Comparison of ENCODE assay signal across 8 mouse cellular contexts in the genomic region with DNA sequence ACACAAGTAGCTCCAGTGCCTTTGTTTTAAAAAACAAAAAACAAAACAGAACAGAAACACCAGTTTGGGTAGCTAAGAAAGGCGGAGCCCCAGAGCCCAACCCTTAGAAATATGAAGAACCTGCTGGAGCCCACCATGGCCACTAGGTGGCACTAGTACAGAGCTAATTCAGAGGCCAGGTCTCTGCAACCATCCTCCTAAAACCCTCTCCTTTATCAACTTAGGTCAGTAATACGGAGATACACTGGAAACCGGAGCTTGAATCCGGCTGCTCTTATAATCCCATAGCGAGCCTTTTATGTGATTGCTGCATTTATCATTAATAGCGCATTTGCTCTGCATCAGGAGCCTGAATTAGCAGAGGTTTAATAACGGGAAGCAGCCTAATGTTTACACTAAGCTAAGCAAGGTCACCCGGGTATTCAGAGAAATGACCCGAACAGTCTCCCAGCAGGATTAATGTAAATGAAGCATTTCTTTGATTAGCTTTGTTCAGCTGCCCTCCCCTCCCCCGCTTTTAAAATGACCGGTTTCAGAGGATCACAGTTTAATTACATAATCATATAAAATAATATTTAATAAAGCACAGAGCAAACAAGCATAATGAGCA. TPM values are rescaled to one million over a fixed set of nuclear protein-coding genes. Genes with fewer than 3 reads are reported as not detected.
A peak's percentile ranks its signal among the peaks of the same experiment; 100 is the strongest.
DNase-seq lines count a peak whose midpoint lies in the region; ATAC-seq and TF ChIP-seq lines count a peak whose summit lies in the region.

No protein-coding gene starts in this region.

- no peaks in the 10 kb centered on the region for H3K36me3 ChIP-seq in G1E (replicated peaks)
- no peaks in the 10 kb centered on the region for H3K36me3 ChIP-seq in forebrain, embryonic 15.5 days
- no peaks in the 10 kb centered on the region for H3K36me3 ChIP-seq in liver, embryonic 16.5 days (ENCODE audit: control insufficient read depth, insufficient read depth)
- H3K36me3 ChIP-seq in neural tube, embryonic 12.5 days, result no peaks in the 10 kb centered on the region
- H3K36me3 ChIP-seq in testis, adult 2 months (ENCODE audit: control insufficient read depth, insufficient read depth, low read length), result no peaks in the 10 kb centered on the region

- peak; percentile 10 for DNase-seq in G1E (ENCODE audit: low spot score)
- peak; percentile 81 for DNase-seq in cerebellum, adult 11-12 months
- DNase-seq in heart, postnatal 14 days, result peak; percentile 72 to 80
- DNase-seq in large intestine, adult 2 months (ENCODE audit: low read depth, low spot score), result peak; percentile 24

- intact Hi-C loops in heart, postnatal 14 days (cut with DNase I), result loop anchor here (5.0 kb wide), 1 partner anchor 136 kb away; no protein-coding TSS in a partner anchor

- no peaks in the 10 kb centered on the region for H3K27me3 ChIP-seq in G1E (ENCODE audit: insufficient read depth, low read length)
- no peaks in the 10 kb centered on the region for H3K27me3 ChIP-seq in forebrain, embryonic 15.5 days
- peaks cover 8% of the 10 kb centered on the region for H3K27me3 ChIP-seq in liver, embryonic 16.5 days (ENCODE audit: control insufficient read depth, insufficient read depth, low read depth, low read length)
- no peaks in the 10 kb centered on the region for H3K27me3 ChIP-seq in neural tube, embryonic 12.5 days (replicated peaks)
- no peaks in the 10 kb centered on the region for H3K27me3 ChIP-seq in testis, adult 2 months (ENCODE audit: control insufficient read depth, insufficient read depth, low read length)

- peaks cover 6% of the 10 kb centered on the region; the same call in 1 of the 2 replicates for H3K9me3 ChIP-seq in G1E (replicated peaks)
- H3K9me3 ChIP-seq in forebrain, embryonic 15.5 days, result no peaks in the 10 kb centered on the region
- no peaks in the 10 kb centered on the region for H3K9me3 ChIP-seq in liver, embryonic 16.5 days (replicated peaks; ENCODE audit: control insufficient read depth, low read length)
- H3K9me3 ChIP-seq in neural tube, embryonic 12.5 days, result no peaks in the 10 kb centered on the region

- TF ChIP-seq POLR2A in testis, adult 2 months (IDR thresholded peaks at IDR 0.05; ENCODE audit: control insufficient read depth, low read depth, low read length), result no peak

- peak overlapping the region; percentile 60 for H3K4me2 ChIP-seq in forebrain, embryonic 15.5 days (replicated peaks)
- H3K4me2 ChIP-seq in liver, embryonic 16.5 days (ENCODE audit: low read depth, low read length), result peak overlapping the region; percentile 42
- H3K4me2 ChIP-seq in neural tube, embryonic 12.5 days (replicated peaks), result peak overlapping the region; percentile 60

- peak overlapping the region; percentile 49 for H3K9ac ChIP-seq in forebrain, embryonic 15.5 days (replicated peaks)
- H3K9ac ChIP-seq in liver, embryonic 16.5 days (ENCODE audit: low read depth, low read length), result no peak overlapping the region
- peak overlapping the region; percentile 51 for H3K9ac ChIP-seq in neural tube, embryonic 12.5 days

- H3K27ac ChIP-seq in forebrain, embryonic 15.5 days (replicated peaks), result peak overlapping the region; percentile 68
- no peak overlapping the region for H3K27ac ChIP-seq in liver, embryonic 16.5 days (ENCODE audit: low read length)
- H3K27ac ChIP-seq in neural tube, embryonic 12.5 days, result peak overlapping the region; percentile 57
- no peak overlapping the region for H3K27ac ChIP-seq in testis, adult 2 months (ENCODE audit: control insufficient read depth, insufficient read depth, low read depth, low read length)

- TF ChIP-seq CTCF in G1E (IDR thresholded peaks at IDR 0.05; ENCODE audit: low read depth, low read length), result peak; percentile 26; the same call in 1 of the 2 replicates
- peak; percentile 53; the same call in 1 of the 2 replicates for TF ChIP-seq CTCF in testis, adult 2 months (IDR thresholded peaks at IDR 0.05; ENCODE audit: control insufficient read depth, insufficient read depth, insufficient replicate concordance, low read depth, low read length)

- no peak for ATAC-seq in G1E (ENCODE audit: extremely low read depth, insufficient number of reproducible peaks, low FRiP score, poor library complexity, severe bottlenecking)
- ATAC-seq in forebrain, embryonic 15.5 days (replicated peaks), result peak; percentile 83
- ATAC-seq in liver, embryonic 16.5 days (ENCODE audit: low read depth), result no peak
- peak; percentile 85 for ATAC-seq in neural tube, embryonic 12.5 days (ENCODE audit: low FRiP score, low read depth)

- under 1% methylated on average over 11 of the region's 11 CpGs for WGBS in forebrain, embryonic 15.5 days
- WGBS in large intestine, adult 2 months, result 3% methylated on average over 11 of the region's 11 CpGs
- 3% methylated on average over 11 of the region's 11 CpGs for WGBS in liver, embryonic 16.5 days (ENCODE audit: insufficient replicate concordance)
- 2% methylated on average over 11 of the region's 11 CpGs for WGBS in neural tube, embryonic 12.5 days

- H3K4me1 ChIP-seq in G1E (ENCODE audit: insufficient read depth, low read depth, low read length), result no peaks in the 10 kb centered on the region
- peaks cover 35% of the 10 kb centered on the region for H3K4me1 ChIP-seq in forebrain, embryonic 15.5 days
- H3K4me1 ChIP-seq in liver, embryonic 16.5 days (ENCODE audit: control insufficient read depth, low read depth, low read length), result peaks cover 6% of the 10 kb centered on the region
- H3K4me1 ChIP-seq in neural tube, embryonic 12.5 days, result peaks cover 17% of the 10 kb centered on the region
- H3K4me1 ChIP-seq in testis, adult 2 months (ENCODE audit: control insufficient read depth, insufficient read depth, low read length), result 0 out of 2 replicates have a peak, but pooled peaks cover 2% of the 10 kb centered on the region

- H3K4me3 ChIP-seq in G1E (ENCODE audit: low read depth, low read length), result no peak overlapping the region
- H3K4me3 ChIP-seq in forebrain, embryonic 15.5 days, result peak overlapping the region; percentile 37
- 0 out of 2 replicates have a peak overlapping the region, but pooled peaks have one; percentile 23 for H3K4me3 ChIP-seq in liver, embryonic 16.5 days (ENCODE audit: low read depth, low read length)
- peak overlapping the region; percentile 21 for H3K4me3 ChIP-seq in neural tube, embryonic 12.5 days
- H3K4me3 ChIP-seq in testis, adult 2 months (ENCODE audit: control insufficient read depth, low read depth, low read length), result no peak overlapping the region

RNA-seq across cellular contexts. Expression of gene Gm21915, which starts 53.9 kb away (rescaled TPM):
- total RNA-seq in G1E (2014; fragmentation: Nextera tagmentation), result not detected in 2 replicates
- total RNA-seq in G1E (2017), result 0.66 TPM in 1 of 2 replicates, not detected in the other
- polyA plus RNA-seq in G1E (2012), result not detected in 2 replicates
- polyA plus RNA-seq in forebrain, embryonic 15.5 days (2015; fragmentation: Nextera tagmentation; extraction: Ambion mirVana), result not detected in 2 replicates
- total RNA-seq in heart, postnatal 14 days (2021), result not detected
- polyA plus RNA-seq in large intestine, adult 2 months (2012; rRNA removed), result not detected in 2 replicates
- not detected in 2 replicates for polyA plus RNA-seq in liver, embryonic 16.5 days (2015; fragmentation: Nextera tagmentation; extraction: Ambion mirVana)
- polyA plus RNA-seq in neural tube, embryonic 12.5 days (2016; fragmentation: Nextera tagmentation; extraction: Ambion mirVana), result not detected in 2 replicates
- polyA plus RNA-seq in testis, adult 2 months (2012; rRNA removed), result not detected in 2 replicates

Comparison
In these comparisons a context has a peak if more than half of its experiments do, and no peak if none do; other contexts are left out.
1. ATAC-seq: peak in forebrain, embryonic 15.5 days (single experiment) and neural tube, embryonic 12.5 days (single experiment); none in G1E (single experiment) and liver, embryonic 16.5 days (single experiment).
2. DNase-seq: peak in every context shown above with its lines; median percentile 81 in cerebellum, adult 11-12 months; 76 in heart, postnatal 14 days; 24 in large intestine, adult 2 months; 10 in G1E.
3. H3K4me3 ChIP-seq: peak in forebrain, embryonic 15.5 days (single experiment), liver, embryonic 16.5 days (single experiment) and neural tube, embryonic 12.5 days (single experiment); none in G1E (single experiment) and testis, adult 2 months (single experiment).
4. H3K27ac ChIP-seq: peak in forebrain, embryonic 15.5 days (single experiment) and neural tube, embryonic 12.5 days (single experiment); none in liver, embryonic 16.5 days (single experiment) and testis, adult 2 months (single experiment).
5. Peak in every context shown above with its lines, with median percentiles within 50 percentile points of each other: H3K4me2 ChIP-seq.